Mouse (Mus musculus) midbrain, embryonic 15.5 days (tissue): Measurements from ENCODE around the gene Pigu. TPM values are rescaled to one million over a fixed set of nuclear protein-coding genes. Genes with fewer than 3 reads are reported as not detected.

Source experiments
- ATAC-seq: fragments of 200-750 bp; cut with Nextera tagmentation; replicated peaks from 2 replicates; pipeline ENCODE4 v1.8.0; 2017; ENCODE audit warnings: moderate TSS enrichment
- H3K27ac ChIP-seq: fragments of 300-500 bp; sonication (generic); 2 replicates; pipeline ENCODE4 v1.5.1; 2015; ENCODE audit warnings: mild to moderate bottlenecking, inconsistent platforms
- H3K27me3 ChIP-seq: fragments of 300-500 bp; sonication (generic); replicated peaks from 2 replicates; pipeline ENCODE4 v1.6.1; 2015; ENCODE audit warnings: inconsistent platforms
- H3K36me3 ChIP-seq: fragments of 300-500 bp; sonication (generic); replicated peaks from 2 replicates; pipeline ENCODE4 v1.6.1; 2015; ENCODE audit warnings: inconsistent platforms
- H3K4me1 ChIP-seq: fragments of 300-500 bp; sonication (generic); 2 replicates; pipeline ENCODE4 v1.6.1; 2015; ENCODE audit warnings: inconsistent platforms
- H3K4me2 ChIP-seq: fragments of 300-500 bp; sonication (generic); 2 replicates; pipeline ENCODE4 v1.6.1; 2015; ENCODE audit warnings: inconsistent platforms, mild to moderate bottlenecking, moderate library complexity
- H3K4me3 ChIP-seq: fragments of 300-500 bp; sonication (generic); 2 replicates; pipeline ENCODE4 v1.5.1; 2015; ENCODE audit warnings: mild to moderate bottlenecking, inconsistent platforms
- H3K9ac ChIP-seq: fragments of 300-500 bp; sonication (generic); 2 replicates; pipeline ENCODE4 v1.6.1; 2015; ENCODE audit warnings: mild to moderate bottlenecking, inconsistent platforms
- H3K9me3 ChIP-seq: fragments of 300-500 bp; sonication (generic); 2 replicates; pipeline ENCODE4 v1.6.1; 2016; ENCODE audit warnings: inconsistent platforms
- WGBS: fragments of 180-500 bp; shearing (Covaris S2); methylation state at CpG from one replicate; pipeline ENCODE4 v1.1.7; 2015; ENCODE audit warnings: mixed read lengths; 5-methylcytosine and 5-hydroxymethylcytosine counted together
- microRNA counts: library from miRNA; unstranded; fragments of <30 nt; microRNA quantifications from one replicate; lab custom pipeline; 2016
- microRNA-seq: library from miRNA; unstranded; fragments of <30 nt; microRNA quantifications from one replicate; pipeline ENCODE4, GENCODE M21; 2016
- polyA plus RNA-seq: library from polyadenylated mRNA; unstranded; fragments of >200 nt; fragmentation: Nextera tagmentation; extraction: Ambion mirVana; gene quantifications from 2 replicates; pipeline ENCODE4 v1.2.1, GENCODE M21; 2015

Gene Pigu
- polyA plus RNA-seq, 1 experiment from 2014 or later, result 63.8 TPM

- 87% methylated on average over 7 of the region's 7 CpGs for WGBS
- H3K9ac ChIP-seq, result no peak overlapping the region
These were observed 114.9 kb downstream of the Pigu start for GRCm38 (mm10) chr2:155242296-155242855.

GRCm38 (mm10) chr2:155240915-155241314 is 116.3 kb downstream of the Pigu start:
- Histone ChIP-seq H3K9ac (no peak overlapping the region), H3K36me3 (peaks cover 29% of the 10 kb centered on the region), H3K27me3 (no peaks in the 10 kb centered on the region), H3K4me3 (no peak overlapping the region), H3K9me3 (no peaks in the 10 kb centered on the region), H3K4me1 (peaks cover 25% of the 10 kb centered on the region), H3K4me2 (no peak overlapping the region), H3K27ac (no peak overlapping the region)
- no peak for ATAC-seq
- 83% methylated on average over 4 of the region's 4 CpGs for WGBS

More at GRCm38 (mm10) chr2:155242296-155242855, 114.9 kb downstream of the Pigu start:
- no peak for ATAC-seq
- Histone ChIP-seq H3K27ac (no peak overlapping the region), H3K36me3 (peaks cover 40% of the 10 kb centered on the region), H3K9me3 (no peaks in the 10 kb centered on the region), H3K27me3 (no peaks in the 10 kb centered on the region), H3K4me1 (peaks cover 20% of the 10 kb centered on the region), H3K4me3 (no peak overlapping the region), H3K4me2 (no peak overlapping the region)

GRCm38 (mm10) chr2:155237276-155237675 is 120.0 kb downstream of the Pigu start:
- Histone ChIP-seq H3K9me3 (no peaks in the 10 kb centered on the region), H3K4me3 (peak overlapping the region; percentile 82), H3K36me3 (no peaks in the 10 kb centered on the region), H3K4me2 (peak overlapping the region; percentile 88), H3K9ac (peak overlapping the region; percentile 89), H3K27me3 (no peaks in the 10 kb centered on the region), H3K27ac (no peak overlapping the region), H3K4me1 (peaks cover 32% of the 10 kb centered on the region)
- 21% methylated on average over 4 of the region's 4 CpGs for WGBS
- ATAC-seq, result no peak

- WGBS, result under 1% methylated on average over 50 of the region's 50 CpGs
- peaks cover 32% of the 10 kb centered on the region for H3K4me1 ChIP-seq
- no peaks in the 10 kb centered on the region for H3K27me3 ChIP-seq
- peak within 1 kb of the TSS; percentile 82 for H3K4me3 ChIP-seq
- peak within 1 kb of the TSS; percentile 89 for H3K9ac ChIP-seq
- H3K27ac ChIP-seq, result peak within 1 kb of the TSS; percentile 94
- H3K4me2 ChIP-seq, result peak within 1 kb of the TSS; percentile 88
- no peaks in the 10 kb centered on the region for H3K9me3 ChIP-seq
- ATAC-seq, result peak; percentile 100
- no peaks in the 10 kb centered on the region for H3K36me3 ChIP-seq
These were observed 120.8 kb downstream of the Pigu start, which contains the start of gene Dynlrb1 for GRCm38 (mm10) chr2:155236362-155236992. Dynlrb1 (plus strand) TSS chr2:155236533.

GRCm38 (mm10) chr2:155235746-155236361 is 121.4 kb downstream of the Pigu start:
- Histone ChIP-seq H3K9me3 (no peaks in the 10 kb centered on the region), H3K9ac (peak overlapping the region; percentile 89), H3K4me2 (peak overlapping the region; percentile 88), H3K27ac (peak overlapping the region; percentile 94), H3K4me3 (peak overlapping the region; percentile 82), H3K36me3 (no peaks in the 10 kb centered on the region), H3K27me3 (no peaks in the 10 kb centered on the region), H3K4me1 (peaks cover 32% of the 10 kb centered on the region)
- WGBS, result 3% methylated on average over 13 of the region's 13 CpGs
- ATAC-seq, result peak; percentile 94

MicroRNAs within 50 kb of the gene (microRNA counts, 519-probe panel; counts per million panel counts)
- 2,427 counts per million, percentile 45 among the panel's probes with 10 or more counts for microRNA mmu-miR-695 (lab: Ali Mortazavi, UCI)

Small RNA genes lying within 50 kb of the gene (microRNA-seq; reads per million reads assigned to microRNA genes)
- gene Mir695, result not detected

Other genes starting within 250 kb of the Pigu start
- 43.2 and 47.9 TPM in 2 replicates for gene Itch, start 223.9 kb downstream of the Pigu start, polyA plus RNA-seq
- 700 and 732 TPM in 2 replicates for gene Dynlrb1, start 120.9 kb downstream of the Pigu start, polyA plus RNA-seq
- gene Map1lc3a, start 81.1 kb downstream of the Pigu start, polyA plus RNA-seq, result 581 and 595 TPM in 2 replicates
- 105 and 114 TPM in 2 replicates for gene Trp53inp2, start 23.6 kb upstream of the Pigu start, polyA plus RNA-seq
- gene Ncoa6, start 116.5 kb upstream of the Pigu start, polyA plus RNA-seq, result 26.1 and 28.9 TPM in 2 replicates
- gene Acss2, start 160.5 kb upstream of the Pigu start, polyA plus RNA-seq, result 28.0 and 28.9 TPM in 2 replicates
- 79.4 and 81.0 TPM in 2 replicates for gene Ggt7, start 160.8 kb upstream of the Pigu start, polyA plus RNA-seq
- 15.3 and 16.3 TPM in 2 replicates for gene Gss, start 235.4 kb upstream of the Pigu start, polyA plus RNA-seq